Mouse (Mus musculus): ENCODE results near the gene Zbtb32. TPM values are rescaled to one million over a fixed set of nuclear protein-coding genes. Genes with fewer than 3 reads are reported as not detected.
A peak's percentile ranks its signal among the peaks of the same experiment; 100 is the strongest.

The Zbtb32 gene
- total RNA-seq (2022), result not detected

DNA sequence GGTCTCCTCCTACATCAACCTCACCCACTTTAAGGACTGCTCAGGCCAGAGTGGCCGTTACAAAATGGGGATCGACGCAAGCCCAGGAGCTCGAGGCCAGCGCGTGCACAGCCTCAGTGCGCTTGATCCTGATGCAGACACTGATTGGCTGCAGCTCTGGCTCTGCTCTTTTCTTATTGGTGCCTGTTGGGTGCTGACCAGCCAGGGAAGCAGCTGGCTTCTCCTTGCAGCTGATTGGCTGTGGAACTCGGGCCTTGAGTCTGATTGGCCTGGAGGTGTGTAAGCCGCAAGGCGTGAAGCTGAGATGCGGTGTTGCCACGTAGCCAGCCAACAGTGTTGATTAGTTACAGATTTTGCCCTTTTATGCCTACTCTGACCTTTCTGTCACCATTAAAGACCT is at the start of gene Zbtb32:
TSS of gene Zbtb32 (minus strand) at position 124 of the 400 bp plus-strand sequence.
- no peak for DNase-seq (ENCODE audit: low spot score in 2 of 2)

DNA sequence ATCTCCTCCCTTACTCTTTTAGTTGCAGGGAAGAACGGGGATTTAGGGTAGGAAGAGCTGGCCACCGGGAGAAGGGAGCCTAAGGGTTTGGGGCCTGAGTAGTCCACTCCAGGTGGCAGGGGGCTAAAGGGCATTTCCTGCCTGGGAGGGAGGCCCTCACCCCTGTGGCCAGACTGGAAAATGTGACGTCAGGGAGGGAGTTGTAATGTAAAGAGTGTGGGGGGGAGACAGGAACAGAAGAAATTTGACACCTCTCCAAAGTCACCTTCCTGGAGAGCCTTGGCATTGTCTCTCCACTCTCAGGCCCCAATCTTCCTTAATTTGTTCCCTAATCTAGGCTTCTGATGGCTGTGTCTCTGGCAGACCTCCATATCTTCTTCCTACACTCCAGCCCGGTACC is 40.4 kb upstream of the Zbtb32 start:
- DNase-seq (ENCODE audit: low spot score in 2 of 2), result no peak

DNA sequence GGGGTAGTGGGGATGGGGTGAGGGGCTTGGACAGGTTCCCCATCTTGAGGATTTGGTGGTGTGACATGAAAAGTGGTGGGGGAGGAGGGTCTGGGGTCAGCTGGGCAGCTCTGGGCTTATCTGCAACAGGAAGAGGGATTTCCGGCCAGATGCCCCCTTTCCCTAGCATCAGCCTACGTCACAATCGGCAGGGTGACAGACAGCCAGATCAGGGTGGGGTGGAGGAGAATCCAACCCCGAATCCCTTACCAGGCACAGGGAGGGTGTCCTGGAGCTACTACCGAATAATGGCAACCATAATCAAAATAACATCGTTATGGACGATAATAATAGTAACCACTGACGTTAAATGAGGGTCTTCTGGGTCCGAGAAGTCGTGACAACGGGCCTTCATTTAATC is 37.7 kb upstream of the Zbtb32 start:
- no peak for DNase-seq (ENCODE audit: low spot score in 2 of 2)

DNA sequence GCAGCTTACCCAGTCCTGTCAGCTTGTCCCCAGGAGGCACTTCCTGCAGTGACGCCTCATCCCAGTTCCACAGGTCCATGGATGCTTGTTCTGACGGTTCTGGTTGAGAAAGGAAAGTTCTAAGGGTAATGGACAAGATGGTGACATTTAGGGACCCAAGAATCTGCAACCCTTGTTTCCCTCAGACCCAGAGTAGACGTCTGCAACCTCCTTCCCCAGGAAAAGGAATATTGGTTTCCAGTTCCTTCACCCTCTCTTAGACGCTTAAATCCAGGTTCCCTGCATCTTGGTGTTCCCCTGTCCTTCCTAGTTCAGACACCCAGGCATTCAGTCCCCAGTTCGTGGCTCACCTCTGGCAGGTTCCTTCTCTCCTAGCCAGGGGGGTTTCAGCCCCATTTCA is 37.0 kb upstream of the Zbtb32 start, which contains the start of gene Etv2:
TSS of gene Etv2 (minus strand) at position 101 of the 400 bp plus-strand sequence.
- no peak for DNase-seq (ENCODE audit: low spot score in 2 of 2)

DNA sequence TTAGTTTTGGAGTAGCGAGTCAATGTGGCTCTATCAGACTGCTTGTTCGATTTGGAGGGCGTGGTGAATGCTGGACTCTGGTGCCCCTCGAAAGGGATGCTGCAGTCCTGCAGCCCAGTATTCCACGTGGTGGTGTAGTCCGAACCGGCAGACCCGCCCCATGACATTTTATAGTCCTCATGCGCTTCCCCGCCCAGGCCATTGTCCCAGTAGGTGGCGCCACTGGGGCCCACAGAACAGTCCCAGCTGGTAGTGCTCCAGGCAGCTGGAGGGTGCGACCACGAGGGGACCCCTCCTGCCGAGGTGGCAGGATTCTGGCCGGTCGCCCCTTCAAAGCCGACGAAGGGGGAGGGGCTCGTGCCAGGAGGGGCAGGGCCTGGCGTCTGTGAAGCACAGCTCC is 35.9 kb upstream of the Zbtb32 start:
- DNase-seq (ENCODE audit: low spot score in 2 of 2), result peak; percentile 9 to 10

DNA sequence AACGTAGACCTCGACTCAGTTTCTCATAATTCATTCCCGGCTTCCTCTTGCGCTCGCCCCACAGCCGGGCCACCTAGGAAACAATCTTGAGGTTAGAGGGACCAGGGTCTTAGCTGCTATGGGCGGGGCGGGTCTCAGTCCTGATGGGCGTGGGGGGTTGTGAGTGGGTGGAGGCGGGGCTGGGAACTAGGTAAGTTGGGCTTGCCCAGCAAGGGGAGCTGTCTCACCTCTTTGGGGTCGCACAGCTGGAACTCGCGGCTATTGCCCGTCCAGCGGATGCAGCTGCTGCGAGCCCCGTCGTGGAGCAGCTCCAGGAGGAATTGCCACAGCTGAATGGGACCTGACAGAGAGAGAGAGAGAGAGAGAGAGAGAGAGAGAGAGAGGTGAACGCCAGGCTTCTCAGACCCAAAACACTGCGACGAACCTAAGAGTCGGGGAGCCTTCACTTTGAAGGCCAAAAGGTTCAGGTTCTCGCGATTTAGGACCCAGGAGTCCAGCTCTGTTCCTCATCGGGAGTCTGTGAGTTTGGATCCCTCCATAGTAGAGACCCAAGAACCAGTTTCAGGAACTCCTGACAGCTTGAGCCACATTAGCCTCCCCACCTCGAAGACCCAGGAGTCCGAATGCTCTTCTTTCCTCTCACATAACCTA is 35.2 kb upstream of the Zbtb32 start:
- no peak for DNase-seq (ENCODE audit: low spot score in 2 of 2)

DNA sequence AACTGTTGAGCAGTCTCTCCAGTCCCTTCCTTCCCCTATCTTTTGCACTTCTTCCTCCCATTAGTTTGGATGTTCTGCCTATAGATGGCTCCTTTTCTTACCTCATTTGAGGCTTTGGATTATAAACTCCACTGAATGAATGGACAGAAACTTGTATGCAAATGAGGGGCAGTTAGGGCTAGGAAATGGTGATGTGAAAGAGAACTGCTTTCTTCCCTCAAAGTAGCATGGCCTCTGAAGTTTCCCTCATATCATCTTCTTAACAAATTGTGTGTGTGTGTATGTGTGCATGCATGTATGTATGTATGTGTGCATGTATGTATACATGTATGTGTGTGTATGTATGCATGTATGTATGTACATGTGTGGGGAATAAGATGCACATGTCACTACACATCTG is 30.3 kb upstream of the Zbtb32 start:
- DNase-seq (ENCODE audit: low spot score in 2 of 2), result no peak

DNA sequence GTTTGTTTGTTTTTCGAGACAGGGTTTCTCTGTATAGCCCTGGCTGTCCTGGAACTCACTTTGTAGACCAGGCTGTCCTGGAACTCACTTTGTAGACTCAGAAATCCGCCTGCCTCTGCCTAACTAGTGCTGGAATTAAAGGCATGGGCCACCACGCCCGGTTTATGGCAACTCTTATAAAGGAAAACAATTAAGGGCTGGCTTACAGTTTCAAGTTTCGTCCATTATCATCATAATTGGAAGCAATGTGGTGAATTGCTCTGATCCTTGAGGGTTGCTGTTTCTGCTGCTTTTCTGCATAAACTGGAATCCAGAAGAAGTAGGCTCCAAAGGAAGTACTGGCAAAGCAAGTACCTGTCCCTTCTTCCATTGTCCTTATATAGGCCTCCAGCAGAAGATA is 27.9 kb upstream of the Zbtb32 start:
- DNase-seq (ENCODE audit: low spot score in 2 of 2), result no peak

DNA sequence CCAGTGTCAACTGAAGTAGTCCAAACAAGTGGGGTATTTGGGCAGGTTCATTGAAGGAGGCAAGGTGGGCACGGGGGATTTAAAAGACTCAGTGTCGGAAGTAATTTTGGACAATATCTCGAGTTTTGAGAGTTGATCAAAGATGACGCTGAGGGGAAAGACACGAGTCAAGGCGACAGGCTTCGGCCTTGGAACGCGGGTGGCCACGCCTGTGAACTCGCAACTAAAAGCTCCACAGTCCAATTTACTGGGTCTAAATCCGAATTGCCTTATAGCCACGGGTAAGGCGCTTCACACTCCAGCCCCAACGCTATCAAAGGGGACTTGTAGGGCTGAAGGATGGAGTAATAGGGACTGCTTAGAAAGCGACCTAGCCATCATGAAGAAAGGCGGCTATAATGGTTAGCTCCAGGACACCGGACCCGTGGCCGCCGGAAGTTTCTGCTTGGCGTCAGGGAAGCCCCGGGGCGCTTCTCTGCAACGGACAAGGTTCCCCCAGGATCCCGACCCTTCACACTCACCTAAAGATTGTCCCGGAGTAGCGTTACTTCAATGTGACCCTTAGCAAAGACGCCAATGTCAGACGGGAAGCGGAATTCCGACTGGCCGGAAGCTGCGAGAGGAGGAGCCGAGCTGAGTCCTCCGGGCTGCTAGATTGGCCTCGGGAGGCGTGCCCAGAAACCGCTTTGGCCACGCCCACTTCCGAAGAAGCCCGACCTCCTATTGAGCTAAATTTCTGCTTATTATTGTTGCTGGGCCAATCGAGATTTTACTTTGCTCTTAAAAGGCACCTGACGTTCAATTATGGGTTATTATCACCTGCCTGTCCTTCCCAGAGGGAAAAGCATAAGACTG is 27.0 kb upstream of the Zbtb32 start, which contains the start of gene Cox6b1:
TSS of gene Cox6b1 (minus strand) at position 622 of the 855 bp plus-strand sequence.
- DNase-seq (ENCODE audit: low spot score in 2 of 2), result peak; percentile 70 to 81

DNA sequence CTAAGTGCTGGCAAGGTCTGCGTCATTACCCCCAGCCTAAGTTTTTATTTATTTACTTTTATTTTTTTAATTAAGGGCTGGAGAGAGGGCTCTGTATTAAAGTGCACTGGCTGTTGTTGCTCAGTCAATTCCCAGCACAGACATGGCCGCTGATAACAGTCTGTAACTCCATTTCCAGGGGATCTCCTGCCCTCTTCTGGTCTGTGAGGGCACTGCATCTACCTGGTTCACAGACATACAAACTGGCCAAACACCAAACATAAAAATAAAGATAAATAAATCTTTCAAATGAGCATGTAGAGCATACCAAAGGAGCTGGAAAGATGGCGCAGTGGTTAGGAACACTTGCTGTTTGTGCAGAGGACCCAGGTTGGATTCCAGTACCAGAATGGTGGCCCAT is 20.5 kb upstream of the Zbtb32 start:
- DNase-seq (ENCODE audit: low spot score in 2 of 2), result no peak

DNA sequence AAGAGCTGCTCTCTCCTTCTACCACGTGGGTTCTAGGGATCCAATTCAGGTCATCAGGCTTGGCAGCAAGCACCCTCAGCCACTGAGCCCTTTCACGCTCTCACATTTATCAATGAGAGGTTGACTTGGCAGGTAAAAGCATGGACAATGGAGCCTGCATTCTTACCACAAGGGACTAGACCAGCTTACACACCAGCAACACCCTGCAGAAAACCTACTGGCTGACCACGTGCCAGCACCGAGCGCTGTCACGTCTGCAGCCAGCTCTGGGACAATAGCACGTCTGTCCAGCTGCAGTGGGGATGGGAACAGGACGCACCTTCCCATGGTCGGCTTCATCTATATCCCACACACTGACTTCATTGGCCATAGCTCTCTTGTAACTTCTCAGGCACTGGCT is 19.9 kb upstream of the Zbtb32 start:
- DNase-seq (ENCODE audit: low spot score in 2 of 2), result no peak

DNA sequence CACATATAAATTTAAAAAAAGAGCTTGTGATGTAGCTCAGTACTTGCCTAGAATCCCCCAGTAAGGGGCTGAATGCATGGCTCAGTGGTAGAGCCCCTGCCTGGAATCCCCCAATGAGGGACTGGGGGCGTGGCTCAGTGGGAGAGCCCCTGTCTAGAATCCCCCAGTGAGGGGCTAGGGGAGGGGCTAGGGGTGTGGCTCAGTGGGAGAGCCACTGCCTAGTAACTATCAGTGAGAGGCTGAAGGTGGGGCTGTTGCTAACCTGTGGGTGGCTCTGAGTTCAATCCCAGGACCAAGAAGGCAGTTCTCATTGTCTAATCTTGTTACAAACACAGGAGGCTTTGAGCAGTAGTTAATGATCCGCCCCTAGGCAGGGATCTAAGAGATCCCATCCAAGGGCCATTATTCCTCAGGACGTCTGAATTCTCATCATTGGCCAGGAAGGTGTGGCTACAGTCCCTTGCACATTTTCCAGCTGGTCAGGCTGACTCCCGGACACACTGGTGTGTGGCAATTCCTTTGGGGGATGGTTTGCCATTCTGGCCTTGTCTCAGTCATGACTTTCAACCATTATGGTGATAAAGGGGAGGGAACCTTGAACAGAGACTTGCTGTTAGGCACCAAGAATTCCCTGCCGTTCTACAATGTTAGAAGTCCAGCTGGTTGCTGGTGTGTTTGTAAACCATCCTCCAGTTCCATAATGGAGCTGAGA is 16.5 kb upstream of the Zbtb32 start:
- DNase-seq (ENCODE audit: low spot score in 2 of 2), result no peak

DNA sequence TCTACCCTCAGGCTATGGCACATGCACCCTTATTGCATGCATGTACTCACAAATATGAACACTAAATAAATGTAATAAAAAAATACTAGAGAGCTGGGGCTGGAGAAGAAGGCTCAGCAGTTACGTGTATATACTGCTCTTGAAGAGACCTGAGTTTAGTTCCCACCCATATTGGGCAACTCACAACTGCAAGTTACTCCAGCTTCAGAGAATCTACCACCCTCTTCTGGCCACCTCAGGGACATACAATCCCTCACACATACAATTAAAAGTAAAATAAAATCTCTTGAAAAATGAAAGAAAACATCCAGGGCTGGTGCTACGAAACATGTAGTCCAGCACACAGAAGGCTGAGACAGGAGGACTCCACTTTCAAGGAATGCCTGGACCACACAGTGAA is 15.7 kb upstream of the Zbtb32 start:
- no peak for DNase-seq (ENCODE audit: low spot score in 2 of 2)

DNA sequence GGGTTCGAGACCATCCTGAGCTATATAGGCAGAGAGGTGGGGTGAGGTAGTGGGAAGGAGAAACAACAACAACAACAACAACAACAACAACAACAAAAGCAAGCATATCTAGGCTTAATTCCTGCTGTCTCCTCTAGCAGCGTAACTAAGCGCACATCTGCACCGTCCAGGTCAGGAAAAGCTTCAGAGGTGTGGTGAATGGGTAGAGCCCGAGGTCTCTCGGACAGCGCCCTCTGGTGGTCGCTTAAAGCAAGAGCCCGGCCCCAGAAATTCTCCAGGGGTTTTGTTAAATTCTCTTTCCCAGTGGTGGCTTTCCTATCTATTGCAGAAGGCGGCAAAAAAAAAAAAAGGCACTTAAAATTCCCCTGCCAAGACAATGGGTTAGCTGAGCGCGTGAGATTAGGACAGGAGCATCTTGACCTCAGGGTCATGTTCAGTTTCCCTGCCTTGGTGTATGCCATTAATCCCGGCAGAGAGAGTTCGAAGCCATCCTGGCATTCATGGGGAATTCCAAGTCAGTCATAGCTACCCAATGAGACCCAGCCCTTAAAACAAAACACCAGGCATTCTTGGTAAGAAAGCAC is 14.9 kb upstream of the Zbtb32 start:
- peak; percentile 27 to 33 for DNase-seq (ENCODE audit: low spot score in 2 of 2)

DNA sequence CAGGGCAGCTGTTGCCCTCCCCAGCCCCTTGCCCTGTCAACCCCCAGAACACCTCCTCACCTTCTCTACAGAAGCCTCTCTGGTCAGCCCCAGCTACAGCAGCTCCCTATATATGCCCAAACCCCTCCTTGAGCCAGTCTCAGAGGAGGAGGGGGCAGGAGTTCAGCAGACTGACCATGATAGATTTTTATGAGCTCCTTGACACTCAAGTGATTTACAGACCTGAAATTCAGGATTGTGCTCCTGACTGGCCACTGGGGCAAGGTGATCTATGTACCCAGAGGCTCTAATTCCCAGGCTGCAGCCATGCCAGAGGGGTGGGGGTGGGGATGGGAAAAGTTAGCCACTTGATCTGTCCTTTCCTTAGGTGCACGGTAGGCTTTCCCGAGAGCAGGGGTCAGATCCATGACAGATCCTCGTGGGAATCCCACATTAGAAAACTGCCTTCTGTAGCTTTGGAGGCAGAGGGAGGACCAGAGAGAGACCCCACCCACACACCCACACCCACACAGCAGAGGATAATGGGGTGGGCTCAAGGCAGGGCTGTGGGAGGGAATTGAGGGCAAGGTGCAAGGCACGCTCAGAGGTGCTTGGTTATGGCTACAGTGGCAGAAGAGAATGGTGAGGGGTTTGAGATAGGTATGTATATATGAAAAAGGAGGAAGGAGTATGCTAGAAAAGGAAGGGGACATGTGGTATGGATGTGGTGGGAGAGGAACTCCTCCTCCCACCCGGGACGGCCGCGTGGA is 14.1 kb upstream of the Zbtb32 start, which contains the start of gene Upk1a:
TSS of gene Upk1a (minus strand) at position 194 of the 749 bp plus-strand sequence.
- no peak for DNase-seq (ENCODE audit: low spot score in 2 of 2)

DNA sequence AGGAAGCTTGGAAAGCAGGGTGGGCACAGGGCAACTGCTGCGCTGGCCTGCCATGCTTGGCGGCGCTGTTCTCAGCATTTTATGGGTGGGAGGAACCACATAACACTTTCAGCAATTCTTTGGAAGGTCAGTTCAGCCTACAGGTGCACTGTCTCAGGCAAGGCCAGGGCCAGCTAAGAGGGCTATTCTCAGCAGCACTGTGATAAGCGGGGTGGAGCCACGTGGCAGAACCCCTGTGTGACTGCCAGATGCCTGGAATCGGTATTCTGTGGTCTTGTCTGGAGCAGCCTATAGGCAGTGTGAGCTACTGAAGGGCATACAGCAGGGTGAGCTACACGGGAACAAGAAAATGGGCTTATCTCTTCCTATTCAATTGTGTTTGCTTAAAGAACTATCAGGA is 11.3 kb upstream of the Zbtb32 start:
- DNase-seq (ENCODE audit: low spot score in 2 of 2), result no peak

DNA sequence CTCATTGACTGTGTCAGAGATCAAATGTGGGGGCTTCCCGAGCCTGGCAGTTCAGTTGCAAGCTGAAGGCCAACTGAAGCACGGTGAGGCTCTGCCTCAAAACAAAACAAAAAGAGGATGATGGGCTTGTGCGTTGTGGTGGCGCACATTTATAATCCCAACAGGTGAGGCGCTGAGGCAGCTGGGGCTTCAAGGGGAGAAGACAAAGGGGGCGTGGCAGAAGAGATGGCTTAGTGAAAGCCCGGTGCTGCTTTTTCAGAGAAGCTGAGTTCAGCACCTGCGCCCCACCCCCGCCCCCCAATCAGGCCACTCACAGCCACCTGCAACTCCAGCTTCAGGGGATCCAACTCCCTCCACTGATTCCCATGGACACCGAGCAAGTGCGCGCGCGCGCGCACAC is 9.8 kb upstream of the Zbtb32 start:
- no peak for DNase-seq (ENCODE audit: low spot score in 2 of 2)

DNA sequence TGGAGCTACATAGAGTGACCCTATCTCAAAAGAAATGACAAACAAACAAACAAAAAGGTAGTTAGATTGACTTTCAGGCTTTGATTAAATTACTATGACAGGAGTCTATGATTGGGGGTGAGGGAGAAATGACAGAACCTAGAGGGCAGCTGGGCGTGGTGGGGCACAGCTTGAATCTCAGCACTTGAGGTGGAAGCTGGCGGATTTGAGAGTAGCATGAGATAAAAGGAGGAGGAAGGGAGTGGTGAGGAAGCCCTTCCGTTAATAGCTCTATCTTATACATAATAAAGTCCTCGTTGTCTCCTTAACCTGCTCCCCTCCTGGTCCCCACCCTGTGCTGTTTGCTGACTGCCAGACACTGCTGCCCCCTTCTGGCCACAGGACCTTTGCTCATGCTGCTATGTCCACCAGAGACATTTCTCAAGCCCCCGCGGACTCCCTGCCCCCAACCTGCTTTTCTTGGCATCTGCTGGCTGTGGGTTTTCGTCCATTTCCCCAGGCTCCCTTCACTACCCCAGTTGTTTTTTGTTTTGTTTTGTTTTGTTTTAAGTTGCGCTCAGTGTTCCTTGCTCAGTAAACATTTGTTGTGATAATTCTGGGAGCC is 9.1 kb upstream of the Zbtb32 start:
- DNase-seq (ENCODE audit: low spot score in 2 of 2), result no peak

DNA sequence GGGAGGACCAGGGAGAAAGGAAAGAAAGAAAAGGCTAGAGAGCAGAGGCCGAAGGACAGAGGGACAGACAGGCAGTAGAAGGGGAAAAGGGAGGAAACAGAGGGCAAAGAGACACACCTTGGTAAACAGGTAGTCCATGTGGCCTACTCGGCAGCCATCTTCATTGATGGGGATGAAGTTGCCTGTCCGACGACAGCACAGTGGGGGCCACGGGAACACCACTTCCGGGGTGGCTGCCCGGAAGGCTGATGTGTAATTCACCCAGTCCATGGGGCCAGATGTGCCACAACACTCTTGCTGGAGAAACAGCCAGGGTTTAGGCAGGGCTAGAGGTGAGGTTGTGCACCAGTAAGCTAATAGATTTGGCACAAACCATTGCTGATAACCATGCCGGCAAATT is 6.2 kb upstream of the Zbtb32 start:
- DNase-seq (ENCODE audit: low spot score in 2 of 2), result no peak

DNA sequence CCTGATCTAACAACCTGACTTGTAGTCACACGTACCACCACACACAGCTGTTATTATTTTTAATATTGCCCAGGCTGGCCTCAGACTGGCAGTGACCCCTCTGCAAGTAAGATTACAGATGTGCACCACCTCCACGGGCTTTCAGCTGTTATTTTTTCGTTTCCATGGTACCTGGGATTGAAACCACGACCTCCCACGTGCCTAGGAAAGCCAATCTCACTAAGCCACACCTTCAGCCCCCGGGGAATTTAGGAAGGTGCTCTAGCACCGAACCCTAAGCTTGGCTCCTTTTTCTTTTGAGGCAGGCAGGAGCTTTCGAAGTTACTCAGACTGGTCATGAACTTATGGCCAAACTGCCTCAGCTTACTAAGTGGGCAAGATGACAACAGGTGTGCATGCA is 5.7 kb upstream of the Zbtb32 start:
- no peak for DNase-seq (ENCODE audit: low spot score in 2 of 2)

DNA sequence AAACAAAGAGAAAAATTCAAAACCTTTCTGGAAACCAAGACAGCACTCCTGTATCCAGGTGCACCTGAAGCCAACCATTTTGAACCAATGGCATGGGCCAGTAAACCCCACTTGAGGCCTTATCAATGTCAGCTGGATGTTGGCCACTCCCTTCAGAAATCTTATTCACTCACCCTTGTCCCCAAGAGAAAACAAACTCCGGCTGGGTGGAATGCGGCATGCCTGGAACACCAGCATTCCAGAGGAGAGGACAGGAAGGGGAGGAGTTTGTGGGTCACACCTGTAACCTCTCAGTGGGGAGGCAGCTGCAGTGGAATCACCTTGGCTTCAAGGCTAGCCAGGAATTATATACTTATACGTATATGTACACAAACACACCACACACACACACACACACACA is 3.9 kb upstream of the Zbtb32 start:
- DNase-seq (ENCODE audit: low spot score in 2 of 2), result no peak
